Mouse (Mus musculus) myocyte (in vitro differentiated cells): Measurements from ENCODE around the gene Hmga2. TPM values are rescaled to one million over a fixed set of nuclear protein-coding genes. Genes with fewer than 3 reads are reported as not detected.

Experiments
- H3K27me3 ChIP-seq: one replicate; pipeline ENCODE4 v1.6.1; 2011; ENCODE audit not compliant: control insufficient read depth, insufficient read depth, insufficient read length
- H3K36me3 ChIP-seq: one replicate; pipeline ENCODE4 v1.6.1; 2011; ENCODE audit not compliant: control insufficient read depth, insufficient read depth
- H3K4me2 ChIP-seq: one replicate; pipeline ENCODE4 v1.6.1; 2011; ENCODE audit warnings: low read depth, control low read depth
- H3K4me3 ChIP-seq: one replicate; pipeline ENCODE4 v1.5.1; 2011; ENCODE audit warnings: mild to moderate bottlenecking, control low read depth, moderate library complexity
- H3K79me2 ChIP-seq: one replicate; pipeline ENCODE4 v1.6.1; 2011; ENCODE audit not compliant: control insufficient read depth, insufficient read depth
- H3ac ChIP-seq: one replicate; pipeline ENCODE4 v1.6.1; 2011; ENCODE audit not compliant: control insufficient read depth, insufficient read length
- CEBPB ChIP-seq: IDR thresholded peaks from 2 replicates; pipeline ENCODE4 v1.6.1; 2011; ENCODE audit warnings: mild to moderate bottlenecking, moderate library complexity; ENCODE audit not compliant: poor library complexity, insufficient read depth, severe bottlenecking
- E2F4 ChIP-seq: IDR thresholded peaks from one replicate; pipeline ENCODE4 v1.6.1; 2011; ENCODE audit warnings: mild to moderate bottlenecking, control low read depth, moderate library complexity; ENCODE audit not compliant: insufficient read depth
- MAX ChIP-seq: IDR thresholded peaks from one replicate; pipeline ENCODE4 v1.6.1; 2011; ENCODE audit warnings: low read depth, mild to moderate bottlenecking, control low read depth
- MYOD1 ChIP-seq, 3 experiments: IDR thresholded peaks; one replicate each; pipeline ENCODE4 v1.6.1; 2011; ENCODE audit warnings: control low read depth in 2 of 3, low read depth in 2 of 3, mild to moderate bottlenecking in 2 of 3, moderate library complexity in 1 of 3; ENCODE audit not compliant: insufficient read length in 2 of 3, control insufficient read depth in 1 of 3
- MYOG ChIP-seq, 3 experiments: IDR thresholded peaks; one replicate each; pipeline ENCODE4 v1.6.1; 2011; ENCODE audit warnings: control low read depth in 2 of 3, low read depth in 2 of 3, mild to moderate bottlenecking in 2 of 3; ENCODE audit not compliant: insufficient read length in 2 of 3, control insufficient read depth in 1 of 3, insufficient read depth in 1 of 3
- POLR2A ChIP-seq: IDR thresholded peaks from one replicate; pipeline ENCODE4 v1.6.1; 2011; ENCODE audit warnings: low read depth, mild to moderate bottlenecking, control low read depth, moderate library complexity; ENCODE audit not compliant: insufficient read length
- POLR2AphosphoS2 ChIP-seq: IDR thresholded peaks from one replicate; pipeline ENCODE4 v1.6.1; 2011; ENCODE audit warnings: low read depth, control low read depth; ENCODE audit not compliant: insufficient read length
- REST ChIP-seq: IDR thresholded peaks from one replicate; pipeline ENCODE4 v1.6.1; 2011; ENCODE audit warnings: mild to moderate bottlenecking, control low read depth, moderate library complexity; ENCODE audit not compliant: insufficient read depth, insufficient read length
- SRF ChIP-seq: IDR thresholded peaks from one replicate; pipeline ENCODE4 v1.6.1; 2011; ENCODE audit warnings: low read depth; ENCODE audit not compliant: control insufficient read depth, insufficient read length
- TCF12 ChIP-seq: IDR thresholded peaks from one replicate; pipeline ENCODE4 v1.6.1; 2011; ENCODE audit warnings: mild to moderate bottlenecking, control low read depth; ENCODE audit not compliant: poor library complexity, insufficient read depth, severe bottlenecking
- TCF3 ChIP-seq: IDR thresholded peaks from one replicate; pipeline ENCODE4 v1.6.1; 2011; ENCODE audit warnings: low read depth, control low read depth; ENCODE audit not compliant: insufficient read length
- USF1 ChIP-seq: IDR thresholded peaks from one replicate; pipeline ENCODE4 v1.6.1; 2011; ENCODE audit warnings: low read depth, mild to moderate bottlenecking, control low read depth, moderate library complexity
- polyA plus RNA-seq: library from polyadenylated mRNA; unstranded; fragments of >200 nt; fragmentation: generic; extraction: Trizol; gene quantifications from one replicate; pipeline ENCODE4 v1.2.1, GENCODE M21; 2012; ENCODE audit warnings: missing spikeins

Gene Hmga2
- polyA plus RNA-seq, 1 experiment, result 4.3 TPM

GRCm38 (mm10) chr10:120512946-120513345 lies 36.7 kb upstream of the Hmga2 start:
- H3ac ChIP-seq, result no peak overlapping the region
- no peak overlapping the region for H3K4me2 ChIP-seq
- H3K79me2 ChIP-seq, result no peaks in the 10 kb centered on the region
- H3K36me3 ChIP-seq, result no peaks in the 10 kb centered on the region
- H3K27me3 ChIP-seq, result no peaks in the 10 kb centered on the region
- no peak overlapping the region for H3K4me3 ChIP-seq
- TF ChIP-seq USF1 (no peak), MYOG (IDR thresholded peaks at IDR 0.05; ENCODE audit: control insufficient read depth in 1 of 3, insufficient read depth in 1 of 3, insufficient read length in 2 of 3, low read depth in 2 of 3) (no peak), SRF (no peak), TCF12 (no peak), REST (no peak), MAX (no peak), E2F4 (no peak), MYOD1 (IDR thresholded peaks at IDR 0.05; ENCODE audit: control insufficient read depth in 1 of 3, insufficient read length in 2 of 3, low read depth in 2 of 3) (no peak), TCF3 (no peak), POLR2A (no peak), POLR2AphosphoS2 (no peak)

DNA sequence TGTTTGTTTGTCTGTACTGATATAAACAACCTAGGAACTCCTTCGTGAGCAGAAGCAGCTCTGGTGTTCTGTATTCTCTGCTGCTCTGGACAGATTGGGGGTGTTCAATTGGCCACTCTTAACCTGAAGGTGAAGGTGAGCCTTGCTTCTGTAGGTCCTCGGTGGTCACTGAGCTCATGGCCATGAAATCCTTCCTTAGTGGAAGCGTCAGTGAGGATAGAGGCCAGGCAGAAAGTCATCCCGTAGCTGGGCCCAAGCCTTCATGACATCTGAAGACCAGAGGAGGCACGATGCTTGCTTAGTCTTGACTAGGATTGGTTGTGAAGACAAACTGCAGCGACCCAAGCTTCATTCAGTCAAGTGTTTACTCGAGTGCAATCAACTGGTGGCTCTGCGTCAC lies 35.9 kb upstream of the Hmga2 start:
- H3K4me2 ChIP-seq, result no peak overlapping the region

DNA sequence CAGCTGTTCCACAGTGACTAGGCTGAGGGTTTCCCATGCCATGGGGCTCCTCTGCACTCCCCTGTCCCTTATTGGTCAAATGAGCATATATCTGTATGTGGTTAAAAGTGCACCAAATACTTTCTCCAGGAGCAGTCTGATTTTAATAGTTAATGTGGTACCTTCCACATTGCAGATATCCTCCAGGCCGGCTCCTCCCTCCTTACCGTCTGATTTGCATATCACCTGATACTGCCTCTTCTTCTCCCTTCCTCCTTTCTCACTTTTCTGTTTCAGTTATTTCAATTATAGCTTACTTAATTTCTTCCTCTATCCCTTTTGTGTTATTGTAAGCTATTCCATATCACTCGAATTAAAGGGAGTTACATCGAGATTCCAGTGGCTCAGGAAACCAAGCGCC lies 27.7 kb upstream of the Hmga2 start:
- Histone ChIP-seq H3K4me3 (no peak overlapping the region), H3ac (no peak overlapping the region), H3K27me3 (no peaks in the 10 kb centered on the region), H3K4me2 (no peak overlapping the region), H3K36me3 (no peaks in the 10 kb centered on the region), H3K79me2 (no peaks in the 10 kb centered on the region)
- no peak for TF ChIP-seq TCF12
- TF ChIP-seq USF1, result no peak
- TF ChIP-seq POLR2A, result no peak
- TF ChIP-seq TCF3, result no peak
- no peak for TF ChIP-seq MYOG (IDR thresholded peaks at IDR 0.05; ENCODE audit: control insufficient read depth in 1 of 3, insufficient read depth in 1 of 3, insufficient read length in 2 of 3, low read depth in 2 of 3)
- TF ChIP-seq E2F4, result no peak
- TF ChIP-seq REST, result no peak
- TF ChIP-seq MAX, result no peak
- TF ChIP-seq CEBPB, result no peak
- no peak for TF ChIP-seq POLR2AphosphoS2
- TF ChIP-seq MYOD1 (IDR thresholded peaks at IDR 0.05; ENCODE audit: control insufficient read depth in 1 of 3, insufficient read length in 2 of 3, low read depth in 2 of 3), result no peak
- no peak for TF ChIP-seq SRF

More for the DNA sequence above, 35.9 kb upstream of the Hmga2 start:
- no peak overlapping the region for H3ac ChIP-seq
- no peaks in the 10 kb centered on the region for H3K27me3 ChIP-seq
- TF ChIP-seq POLR2AphosphoS2 (no peak), E2F4 (no peak), REST (no peak), POLR2A (no peak), SRF (no peak), TCF12 (no peak)
- H3K79me2 ChIP-seq, result no peaks in the 10 kb centered on the region
- H3K4me3 ChIP-seq, result no peak overlapping the region
- H3K36me3 ChIP-seq, result no peaks in the 10 kb centered on the region

GRCm38 (mm10) chr10:120500794-120501193 lies 24.5 kb upstream of the Hmga2 start:
- H3K27me3 ChIP-seq, result no peaks in the 10 kb centered on the region
- no peak overlapping the region for H3ac ChIP-seq
- no peaks in the 10 kb centered on the region for H3K79me2 ChIP-seq
- H3K4me2 ChIP-seq, result no peak overlapping the region
- no peaks in the 10 kb centered on the region for H3K36me3 ChIP-seq
- H3K4me3 ChIP-seq, result no peak overlapping the region
- TF ChIP-seq SRF (no peak), MAX (no peak), MYOG (IDR thresholded peaks at IDR 0.05; ENCODE audit: control insufficient read depth in 1 of 3, insufficient read depth in 1 of 3, insufficient read length in 2 of 3, low read depth in 2 of 3) (no peak), USF1 (no peak), POLR2A (no peak), CEBPB (no peak), MYOD1 (IDR thresholded peaks at IDR 0.05; ENCODE audit: control insufficient read depth in 1 of 3, insufficient read length in 2 of 3, low read depth in 2 of 3) (no peak), POLR2AphosphoS2 (no peak), E2F4 (no peak), TCF3 (no peak), TCF12 (no peak), REST (no peak)

GRCm38 (mm10) chr10:120498086-120498485 lies 21.8 kb upstream of the Hmga2 start:
- Histone ChIP-seq H3K79me2 (no peaks in the 10 kb centered on the region), H3K4me2 (no peak overlapping the region), H3K27me3 (no peaks in the 10 kb centered on the region), H3K4me3 (no peak overlapping the region), H3K36me3 (no peaks in the 10 kb centered on the region), H3ac (no peak overlapping the region)
- TF ChIP-seq REST, result no peak
- TF ChIP-seq MAX, result no peak
- no peak for TF ChIP-seq TCF12
- no peak for TF ChIP-seq MYOG (IDR thresholded peaks at IDR 0.05; ENCODE audit: control insufficient read depth in 1 of 3, insufficient read depth in 1 of 3, insufficient read length in 2 of 3, low read depth in 2 of 3)
